8 mouse cellular contexts compared by ENCODE assay signal in the genomic region with DNA sequence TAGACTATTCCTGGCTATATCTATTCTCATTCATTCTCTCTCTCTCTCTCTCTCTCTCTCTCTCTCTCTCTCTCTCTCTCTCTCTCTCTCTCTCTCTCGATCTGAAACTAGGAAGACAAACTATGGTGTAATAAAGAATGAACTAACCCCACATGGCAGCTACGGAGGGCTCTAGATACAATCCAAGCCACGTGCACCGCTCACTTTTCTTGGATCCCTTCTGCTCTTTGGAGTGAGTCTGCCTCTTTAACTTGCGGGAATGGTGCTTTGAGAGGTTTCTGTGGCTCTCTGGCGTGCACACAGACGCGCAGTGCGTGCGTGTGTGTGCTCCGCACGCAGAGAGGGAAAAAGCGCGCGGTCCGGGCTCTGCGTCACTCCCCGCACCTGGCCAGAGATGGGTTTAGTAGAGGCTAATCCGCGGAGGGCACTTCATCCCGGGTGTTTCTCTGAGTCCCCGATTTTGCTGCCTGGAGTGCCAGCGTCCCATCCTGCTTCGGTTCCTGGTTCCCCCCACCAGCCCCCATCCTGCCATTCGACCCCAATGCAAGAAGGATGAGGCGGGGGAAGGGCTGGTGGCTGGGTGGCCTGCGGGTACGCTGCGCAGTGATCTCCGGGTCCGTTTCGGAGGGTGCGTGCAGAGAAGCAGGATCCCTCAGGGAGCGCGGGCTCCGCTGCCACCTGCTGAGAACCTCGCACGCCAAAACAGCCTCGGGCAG. TPM values are rescaled to one million over a fixed set of nuclear protein-coding genes. Genes with fewer than 3 reads are reported as not detected.
DNase-seq lines count a peak whose midpoint lies in the region; ATAC-seq and TF ChIP-seq lines count a peak whose summit lies in the region.

No protein-coding gene starts in this region.

- H3K4me3 ChIP-seq in heart, embryonic 14.5 days (ENCODE audit: control insufficient read depth in 1 of 2, insufficient read depth in 1 of 2, low read depth in 1 of 2, low read length in 2 of 2): peak overlapping the region; percentile 69 to 86
- peak overlapping the region; percentile 66 for H3K4me3 ChIP-seq in forebrain, embryonic 14.5 days (ENCODE audit: low read depth, low read length)
- H3K4me3 ChIP-seq in lung, postnatal 0 days (ENCODE audit: low read depth, low read length): peak overlapping the region; percentile 72

- intact Hi-C loops in heart, postnatal 25 days (cut with DNase I): no loop called here

- H3K9me3 ChIP-seq in heart, embryonic 14.5 days (ENCODE audit: control insufficient read depth, low read length): no peaks in the 10 kb centered on the region
- H3K9me3 ChIP-seq in forebrain, embryonic 14.5 days (replicated peaks; ENCODE audit: control insufficient read depth, low read length): no peaks in the 10 kb centered on the region
- H3K9me3 ChIP-seq in lung, postnatal 0 days (ENCODE audit: low read length): no peaks in the 10 kb centered on the region

- peak overlapping the region; percentile 81 for H3K9ac ChIP-seq in heart, embryonic 14.5 days (ENCODE audit: low read length)
- peak overlapping the region; percentile 67 for H3K9ac ChIP-seq in forebrain, embryonic 14.5 days (ENCODE audit: low read length)
- H3K9ac ChIP-seq in lung, postnatal 0 days (replicated peaks; ENCODE audit: low read depth): peak overlapping the region; percentile 58

- ATAC-seq in heart, embryonic 14.5 days (ENCODE audit: insufficient number of reproducible peaks, insufficient read depth, low FRiP score, low read depth): no peak
- ATAC-seq in forebrain, embryonic 14.5 days: peak; percentile 69
- ATAC-seq in lung, postnatal 0 days: no peak

- TF ChIP-seq EP300 in lung, postnatal 0 days (IDR thresholded peaks at IDR 0.05): no peak

- DNase-seq in heart, postnatal 25 days (ENCODE audit: low spot score): no peak
- peak; percentile 36 for DNase-seq in T-cell, adult 2 months (ENCODE audit: low spot score)
- peak; percentile 61 for DNase-seq in forebrain, embryonic 14.5 days (ENCODE audit: low spot score)
- DNase-seq in layer of hippocampus, adult 9-11 months: peak; percentile 52
- DNase-seq in lung, postnatal 0 days (ENCODE audit: low spot score): no peak
- DNase-seq in right cerebral cortex, postnatal 14 days: peak; percentile 58
- DNase-seq in adipocyte (ENCODE audit: low spot score): no peak

- no peaks in the 10 kb centered on the region for H3K36me3 ChIP-seq in heart, embryonic 14.5 days (ENCODE audit: control insufficient read depth, insufficient read depth, low read length)
- no peaks in the 10 kb centered on the region for H3K36me3 ChIP-seq in forebrain, embryonic 14.5 days (ENCODE audit: control insufficient read depth, insufficient read depth, low read length)
- H3K36me3 ChIP-seq in lung, postnatal 0 days (ENCODE audit: insufficient read depth, low read length): no peaks in the 10 kb centered on the region

- under 1% methylated on average over 39 of the region's 39 CpGs for WGBS in heart, embryonic 14.5 days
- WGBS in forebrain, embryonic 14.5 days: under 1% methylated on average over 39 of the region's 39 CpGs
- 3% methylated on average over 36 of the region's 39 CpGs for WGBS in lung, postnatal 0 days

- H3K4me2 ChIP-seq in heart, embryonic 14.5 days (ENCODE audit: low read length): peak overlapping the region; percentile 75
- peak overlapping the region; percentile 100 for H3K4me2 ChIP-seq in forebrain, embryonic 14.5 days (ENCODE audit: low read length)
- peak overlapping the region; percentile 99 for H3K4me2 ChIP-seq in lung, postnatal 0 days (replicated peaks; ENCODE audit: low read depth, low read length)

- TF ChIP-seq CTCF in lung, postnatal 0 days (IDR thresholded peaks at IDR 0.05): no peak

- no peak overlapping the region for H3K27ac ChIP-seq in heart, embryonic 14.5 days (replicated peaks in 1 of 2; ENCODE audit: control insufficient read depth in 1 of 2, insufficient read depth in 1 of 2, low read depth in 2 of 2, low read length in 2 of 2)
- H3K27ac ChIP-seq in forebrain, embryonic 14.5 days (ENCODE audit: low read depth, low read length): no peak overlapping the region
- H3K27ac ChIP-seq in lung, postnatal 0 days (ENCODE audit: low read length): peak overlapping the region; percentile 21; the same call in 1 of the 2 replicates

- H3K27me3 ChIP-seq in heart, embryonic 14.5 days (ENCODE audit: control insufficient read depth, insufficient read depth, low read length): 0 out of 2 replicates have a peak, but pooled peaks cover 5% of the 10 kb centered on the region
- H3K27me3 ChIP-seq in forebrain, embryonic 14.5 days (replicated peaks; ENCODE audit: control insufficient read depth, insufficient read depth, low read length): peaks cover 6% of the 10 kb centered on the region
- H3K27me3 ChIP-seq in lung, postnatal 0 days (replicated peaks; ENCODE audit: insufficient read depth, low read length): no peaks in the 10 kb centered on the region

- H3K4me1 ChIP-seq in heart, embryonic 14.5 days (ENCODE audit: control insufficient read depth in 2 of 2, insufficient read depth in 2 of 2, low read length in 2 of 2): peaks cover 24 to 26% of the 10 kb centered on the region in 2 experiments
- peaks cover 5% of the 10 kb centered on the region; the same call in 1 of the 2 replicates for H3K4me1 ChIP-seq in forebrain, embryonic 14.5 days (ENCODE audit: control insufficient read depth, insufficient read depth, low read length)
- 0 out of 2 replicates have a peak, but pooled peaks cover 4% of the 10 kb centered on the region for H3K4me1 ChIP-seq in lung, postnatal 0 days (ENCODE audit: insufficient read depth, low read depth, low read length)

RNA-seq across cellular contexts. Expression of gene Tbc1d1, which starts 3.1 kb away (rescaled TPM):
- polyA plus RNA-seq in heart, embryonic 14.5 days (2014; fragmentation: Nextera tagmentation; extraction: Ambion mirVana): 31.1 and 33.4 TPM in 2 replicates
- total RNA-seq in heart, postnatal 25 days (2021): 10 to 100 TPM; 17.0 to 20.2 TPM
- 11.6 TPM in 2 replicates for polyA plus RNA-seq in forebrain, embryonic 14.5 days (2014; fragmentation: Nextera tagmentation; extraction: Ambion mirVana)
- 15.3 and 18.0 TPM in 2 replicates for polyA plus RNA-seq in lung, postnatal 0 days (2015; fragmentation: Nextera tagmentation; extraction: Ambion mirVana)

Comparison
In these comparisons a context has a peak if more than half of its experiments do, and no peak if none do; other contexts are left out.
1. DNase-seq: peak in T-cell, adult 2 months (single experiment), forebrain, embryonic 14.5 days (single experiment), layer of hippocampus, adult 9-11 months (single experiment) and right cerebral cortex, postnatal 14 days (single experiment); none in heart, postnatal 25 days (single experiment), lung, postnatal 0 days (single experiment) and adipocyte (single experiment).
2. Peak in every context shown above with its lines, with median percentiles within 50 percentile points of each other: H3K4me2 ChIP-seq, H3K4me3 ChIP-seq and H3K9ac ChIP-seq.